Mouse (Mus musculus): ENCODE data around the gene Slc38a8.

DNA sequence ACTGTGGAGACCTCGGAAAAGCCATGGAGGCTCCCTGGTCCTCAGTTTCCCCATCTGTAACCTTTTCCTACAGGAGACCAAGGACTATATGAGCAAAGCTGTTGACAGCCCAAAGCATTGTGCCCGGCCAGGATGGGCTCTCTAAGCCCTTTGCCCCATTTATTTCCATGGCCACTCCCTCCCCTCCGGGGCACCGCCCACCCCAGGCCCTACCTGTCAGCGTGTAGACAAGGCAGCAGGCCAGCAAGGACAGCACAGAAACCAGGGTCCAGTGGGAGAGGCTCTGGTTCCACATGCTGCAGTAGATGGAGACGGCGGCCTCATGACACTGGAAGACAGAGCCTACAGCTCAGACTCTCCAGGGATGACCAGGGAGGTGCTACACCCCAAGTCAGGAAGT lies 14.4 kb downstream of the Slc38a8 start:
- TF ChIP-seq POLR2A (IDR thresholded peaks at IDR 0.05; ENCODE audit: insufficient read length, low read depth) = no peak
- no peak for TF ChIP-seq MAX (IDR thresholded peaks at IDR 0.05; ENCODE audit: low read depth)
- no peak for TF ChIP-seq TCF12 (IDR thresholded peaks at IDR 0.05; ENCODE audit: insufficient read depth, poor library complexity, severe bottlenecking)
- no peak for TF ChIP-seq MYOD1 (IDR thresholded peaks at IDR 0.05; ENCODE audit: control insufficient read depth in 1 of 3, insufficient read length in 2 of 3, low read depth in 2 of 3)
- no peak for TF ChIP-seq E2F4 (IDR thresholded peaks at IDR 0.05; ENCODE audit: insufficient read depth)

Measured in myocyte (in vitro differentiated cells).